Mouse (Mus musculus): ENCODE results near the gene Ildr2. TPM values are rescaled to one million over a fixed set of nuclear protein-coding genes. Genes with fewer than 3 reads are reported as not detected.

The Ildr2 gene
- total and polyA plus RNA-seq, 3 experiments, result not detected

- no peak for TF ChIP-seq BHLHE40 (IDR thresholded peaks at IDR 0.05; ENCODE audit: low read depth, low read length)
- TF ChIP-seq ZKSCAN1 (IDR thresholded peaks at IDR 0.05; ENCODE audit: borderline replicate concordance, low read depth, low read length), result no peak
- no peak for TF ChIP-seq EP300 (IDR thresholded peaks at IDR 0.05; ENCODE audit: low read length)
- no peak for TF ChIP-seq KAT2A (IDR thresholded peaks at IDR 0.05; ENCODE audit: insufficient replicate concordance, low read length)
- no peak for TF ChIP-seq MYC (IDR thresholded peaks at IDR 0.05; ENCODE audit: low read depth, low read length)
- TF ChIP-seq RCOR1 (conservative IDR thresholded peaks at IDR 0.05; ENCODE audit: low read depth, low read length), result no peak
- TF ChIP-seq TCF12 (IDR thresholded peaks at IDR 0.05; ENCODE audit: low read depth, low read length), result no peak
- no peak for TF ChIP-seq JUN (IDR thresholded peaks at IDR 0.05; ENCODE audit: insufficient read depth, low read depth, low read length)
- no peak for TF ChIP-seq CTCF (conservative IDR thresholded peaks at IDR 0.05 in 1 of 2, IDR thresholded peaks at IDR 0.05 in 1 of 2; ENCODE audit: low read depth in 2 of 2, low read length in 2 of 2)
- TF ChIP-seq NRF1 (IDR thresholded peaks at IDR 0.05; ENCODE audit: low read depth, low read length), result no peak
- TF ChIP-seq IRF4 (IDR thresholded peaks at IDR 0.05; ENCODE audit: low read depth, low read length), result no peak
- TF ChIP-seq USF1 (IDR thresholded peaks at IDR 0.05; ENCODE audit: low read depth, low read length), result no peak
- no peak for TF ChIP-seq POLR2AphosphoS2 (IDR thresholded peaks at IDR 0.05; ENCODE audit: low read depth, low read length)
- no peak for TF ChIP-seq ETS1 (conservative IDR thresholded peaks at IDR 0.05; ENCODE audit: low read depth, low read length)
- TF ChIP-seq MAFK (IDR thresholded peaks at IDR 0.05; ENCODE audit: insufficient replicate concordance, low read length), result no peak
- no peak overlapping the region for H3K9ac ChIP-seq (ENCODE audit: insufficient read depth, low read depth)
- DNase-seq (ENCODE audit: extremely low read depth), result no peak
- peaks cover 4 to 15% of the 10 kb centered on the region in 2 experiments for H3K4me1 ChIP-seq (ENCODE audit: control insufficient read depth in 1 of 2, insufficient read depth in 2 of 2)
- dilution Hi-C loops (cut with MboI; ENCODE audit: extremely low pct_ligation_motif_present, extremely low pct_unique_long_range_greater_than_20kb, low sequenced_read_pairs) (no loop called here), in situ Hi-C loops (cut with MboI; ENCODE audit: low pct_ligation_motif_present, low pct_unique_long_range_greater_than_20kb, low sequenced_read_pairs) (no loop called here)
- H3K27ac ChIP-seq (ENCODE audit: insufficient read depth, low read depth), result no peak overlapping the region
- H3K4me3 ChIP-seq (replicated peaks in 1 of 3; ENCODE audit: low read depth in 2 of 3, low read length in 2 of 3, poor library complexity in 1 of 3), result no peak overlapping the region
- no peaks in the 10 kb centered on the region for H3K9me3 ChIP-seq (replicated peaks; ENCODE audit: low read length)
- H3K79me2 ChIP-seq (replicated peaks; ENCODE audit: control insufficient read depth, extremely low read depth, insufficient read depth, poor library complexity, severe bottlenecking), result no peaks in the 10 kb centered on the region
- peaks cover 2% of the 10 kb centered on the region for H3K27me3 ChIP-seq (replicated peaks)
- no peaks in the 10 kb centered on the region for H3K36me3 ChIP-seq (replicated peaks in 1 of 2; ENCODE audit: control insufficient read depth in 1 of 2, insufficient read depth in 1 of 2, low read length in 1 of 2)
- no peak overlapping the region for H3K4me2 ChIP-seq (ENCODE audit: insufficient read depth, low read depth, poor library complexity, severe bottlenecking)
Observed at GRCm38 (mm10) chr1:166362659-166363058, 108.7 kb downstream of the Ildr2 start.

GRCm38 (mm10) chr1:166363122-166363521 lies 109.2 kb downstream of the Ildr2 start:
- dilution Hi-C loops (cut with MboI; ENCODE audit: extremely low pct_ligation_motif_present, extremely low pct_unique_long_range_greater_than_20kb, low sequenced_read_pairs), result no loop called here
- Histone ChIP-seq H3K9ac (ENCODE audit: insufficient read depth, low read depth) (no peak overlapping the region), H3K4me3 (replicated peaks in 1 of 3; ENCODE audit: low read depth in 2 of 3, low read length in 2 of 3, poor library complexity in 1 of 3) (no peak overlapping the region), H3K4me1 (ENCODE audit: control insufficient read depth in 1 of 2, insufficient read depth in 2 of 2) (peaks cover 4 to 15% of the 10 kb centered on the region in 2 experiments), H3K79me2 (replicated peaks; ENCODE audit: control insufficient read depth, extremely low read depth, insufficient read depth, poor library complexity, severe bottlenecking) (no peaks in the 10 kb centered on the region), H3K36me3 (replicated peaks in 1 of 2; ENCODE audit: control insufficient read depth in 1 of 2, insufficient read depth in 1 of 2, low read length in 1 of 2) (no peaks in the 10 kb centered on the region), H3K4me2 (ENCODE audit: insufficient read depth, low read depth, poor library complexity, severe bottlenecking) (no peak overlapping the region), H3K27ac (ENCODE audit: insufficient read depth, low read depth) (no peak overlapping the region), H3K27me3 (replicated peaks) (peaks cover 2% of the 10 kb centered on the region), H3K9me3 (replicated peaks; ENCODE audit: low read length) (no peaks in the 10 kb centered on the region)
- DNase-seq (ENCODE audit: extremely low read depth), result no peak
- in situ Hi-C loops (cut with MboI; ENCODE audit: low pct_ligation_motif_present, low pct_unique_long_range_greater_than_20kb, low sequenced_read_pairs), result no loop called here
- TF ChIP-seq NRF1 (IDR thresholded peaks at IDR 0.05; ENCODE audit: low read depth, low read length) (no peak), MAZ (IDR thresholded peaks at IDR 0.05; ENCODE audit: low read depth, low read length) (no peak), EP300 (IDR thresholded peaks at IDR 0.05; ENCODE audit: low read length) (no peak), HCFC1 (IDR thresholded peaks at IDR 0.05; ENCODE audit: low read depth, low read length) (no peak), ZKSCAN1 (IDR thresholded peaks at IDR 0.05; ENCODE audit: borderline replicate concordance, low read depth, low read length) (no peak), GABPA (IDR thresholded peaks at IDR 0.05; ENCODE audit: insufficient replicate concordance, low read depth, low read length) (no peak), BHLHE40 (IDR thresholded peaks at IDR 0.05; ENCODE audit: low read depth, low read length) (no peak), USF2 (conservative IDR thresholded peaks at IDR 0.05; ENCODE audit: low read depth, low read length) (no peak), MXI1 (IDR thresholded peaks at IDR 0.05; ENCODE audit: low read depth, low read length) (no peak), KAT2A (IDR thresholded peaks at IDR 0.05; ENCODE audit: insufficient replicate concordance, low read length) (no peak), CHD1 (IDR thresholded peaks at IDR 0.05; ENCODE audit: low read depth, low read length) (no peak), JUN (IDR thresholded peaks at IDR 0.05; ENCODE audit: insufficient read depth, low read depth, low read length) (no peak), TBP (conservative IDR thresholded peaks at IDR 0.05; ENCODE audit: low read depth, low read length) (no peak), JUND (conservative IDR thresholded peaks at IDR 0.05; ENCODE audit: low read depth, low read length) (no peak), POLR2A (IDR thresholded peaks at IDR 0.05; ENCODE audit: low read depth, low read length) (no peak), USF1 (IDR thresholded peaks at IDR 0.05; ENCODE audit: low read depth, low read length) (no peak), RAD21 (IDR thresholded peaks at IDR 0.05; ENCODE audit: low read depth, low read length) (no peak), SMC3 (IDR thresholded peaks at IDR 0.05; ENCODE audit: low read depth, low read length) (no peak), ELF1 (IDR thresholded peaks at IDR 0.05; ENCODE audit: low read depth, low read length) (no peak), CTCF (conservative IDR thresholded peaks at IDR 0.05 in 1 of 2, IDR thresholded peaks at IDR 0.05 in 1 of 2; ENCODE audit: low read depth in 2 of 2, low read length in 2 of 2) (no peak)

Measured in CH12.LX (cell line).